Mouse (Mus musculus): ENCODE data around the gene Ctsa.

DNA sequence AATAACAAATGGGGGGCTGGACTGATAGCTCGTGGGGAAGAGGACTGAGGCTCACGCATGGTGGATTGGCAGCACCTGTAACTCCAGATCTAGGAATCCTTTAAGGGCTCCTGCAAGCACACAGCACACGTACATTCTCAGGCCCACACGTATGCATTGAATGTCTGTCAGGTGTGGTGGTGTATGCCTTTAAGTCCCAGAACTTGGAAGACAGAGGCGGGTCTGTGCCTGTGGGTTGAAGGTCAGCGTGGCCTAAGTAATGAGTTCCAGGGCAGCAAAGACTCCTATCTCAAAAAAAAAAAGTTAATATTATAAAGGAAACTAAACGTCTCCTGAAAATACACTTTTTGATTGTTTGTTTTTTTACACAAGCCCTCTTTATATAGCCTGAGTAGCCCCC, 26.1 kb upstream of the Ctsa start:
- TF ChIP-seq GATA1 (IDR thresholded peaks at IDR 0.05; ENCODE audit: low read length) (no peak), TAL1 (IDR thresholded peaks at IDR 0.05; ENCODE audit: low read length) (no peak)

All from erythroblast, embryonic 14.5 days (primary cell).